Mouse (Mus musculus): ENCODE measurements around the gene Camk2d. TPM values are rescaled to one million over a fixed set of nuclear protein-coding genes. Genes with fewer than 3 reads are reported as not detected.

Gene Camk2d
- polyA plus RNA-seq, 1 experiment from 2014 or later, result 34.9 TPM

- no peaks in the 10 kb centered on the region for H3K9me3 ChIP-seq (ENCODE audit: control insufficient read depth, low read length)
- no peaks in the 10 kb centered on the region for H3K4me1 ChIP-seq (replicated peaks; ENCODE audit: control insufficient read depth, insufficient read depth)
- no peak overlapping the region for H3K4me3 ChIP-seq (ENCODE audit: low read depth, low read length)
- DNase-seq (ENCODE audit: low spot score) (no peak), ATAC-seq (ENCODE audit: low FRiP score, low TSS enrichment) (no peak)
- H3K9ac ChIP-seq (ENCODE audit: low read length), result no peak overlapping the region
- no peaks in the 10 kb centered on the region for H3K27me3 ChIP-seq (ENCODE audit: control insufficient read depth, insufficient read depth, low read length)
- TF ChIP-seq CTCF (IDR thresholded peaks at IDR 0.05; ENCODE audit: low read depth) (no peak), EP300 (optimal IDR thresholded peaks at IDR 0.05) (no peak)
- no peak overlapping the region for H3K27ac ChIP-seq (replicated peaks)
- no peaks in the 10 kb centered on the region for H3K36me3 ChIP-seq (ENCODE audit: control insufficient read depth, insufficient read depth, low read length)
- WGBS, result 73% methylated on average over 4 of the region's 4 CpGs
- no peak overlapping the region for H3K4me2 ChIP-seq (replicated peaks; ENCODE audit: low read depth)
Measured at GRCm38 (mm10) chr3:126627968-126628367, 31.9 kb downstream of the Camk2d start.

- 47% methylated on average over 3 of the region's 3 CpGs for WGBS
- no peak overlapping the region for H3K27ac ChIP-seq (replicated peaks)
- TF ChIP-seq CTCF (IDR thresholded peaks at IDR 0.05; ENCODE audit: low read depth), result no peak
- TF ChIP-seq EP300 (optimal IDR thresholded peaks at IDR 0.05), result no peak
- no peak overlapping the region for H3K4me3 ChIP-seq (ENCODE audit: low read depth, low read length)
- no peaks in the 10 kb centered on the region for H3K36me3 ChIP-seq (ENCODE audit: control insufficient read depth, insufficient read depth, low read length)
- no peak for DNase-seq (ENCODE audit: low spot score)
- no peak overlapping the region for H3K9ac ChIP-seq (ENCODE audit: low read length)
- H3K9me3 ChIP-seq (ENCODE audit: control insufficient read depth, low read length), result no peaks in the 10 kb centered on the region
- no peak overlapping the region for H3K4me2 ChIP-seq (replicated peaks; ENCODE audit: low read depth)
- H3K27me3 ChIP-seq (ENCODE audit: control insufficient read depth, insufficient read depth, low read length), result no peaks in the 10 kb centered on the region
- no peak for ATAC-seq (ENCODE audit: low FRiP score, low TSS enrichment)
- H3K4me1 ChIP-seq (replicated peaks; ENCODE audit: control insufficient read depth, insufficient read depth), result no peaks in the 10 kb centered on the region
Measured at GRCm38 (mm10) chr3:126628380-126628779, 32.3 kb downstream of the Camk2d start.

GRCm38 (mm10) chr3:126629040-126629439 lies 32.9 kb downstream of the Camk2d start:
- H3K4me1 ChIP-seq (replicated peaks; ENCODE audit: control insufficient read depth, insufficient read depth), result no peaks in the 10 kb centered on the region
- no peak overlapping the region for H3K27ac ChIP-seq (replicated peaks)
- no peak for ATAC-seq (ENCODE audit: low FRiP score, low TSS enrichment)
- no peak overlapping the region for H3K4me3 ChIP-seq (ENCODE audit: low read depth, low read length)
- no peak overlapping the region for H3K4me2 ChIP-seq (replicated peaks; ENCODE audit: low read depth)
- no peak overlapping the region for H3K9ac ChIP-seq (ENCODE audit: low read length)
- no peaks in the 10 kb centered on the region for H3K9me3 ChIP-seq (ENCODE audit: control insufficient read depth, low read length)
- DNase-seq (ENCODE audit: low spot score), result no peak
- no peak for TF ChIP-seq CTCF (IDR thresholded peaks at IDR 0.05; ENCODE audit: low read depth)
- no peak for TF ChIP-seq EP300 (optimal IDR thresholded peaks at IDR 0.05)
- no peaks in the 10 kb centered on the region for H3K27me3 ChIP-seq (ENCODE audit: control insufficient read depth, insufficient read depth, low read length)
- 79% methylated on average over 2 of the region's 2 CpGs for WGBS
- no peaks in the 10 kb centered on the region for H3K36me3 ChIP-seq (ENCODE audit: control insufficient read depth, insufficient read depth, low read length)

- Histone ChIP-seq H3K9me3 (ENCODE audit: control insufficient read depth, low read length) (no peaks in the 10 kb centered on the region), H3K4me2 (replicated peaks; ENCODE audit: low read depth) (no peak overlapping the region), H3K36me3 (ENCODE audit: control insufficient read depth, insufficient read depth, low read length) (no peaks in the 10 kb centered on the region), H3K4me1 (replicated peaks; ENCODE audit: control insufficient read depth, insufficient read depth) (no peaks in the 10 kb centered on the region), H3K27me3 (ENCODE audit: control insufficient read depth, insufficient read depth, low read length) (no peaks in the 10 kb centered on the region), H3K4me3 (ENCODE audit: low read depth, low read length) (no peak overlapping the region), H3K27ac (replicated peaks) (no peak overlapping the region), H3K9ac (ENCODE audit: low read length) (no peak overlapping the region)
- WGBS, result 67% methylated on average over 19 of the region's 19 CpGs
- DNase-seq (ENCODE audit: low spot score) (no peak), ATAC-seq (ENCODE audit: low FRiP score, low TSS enrichment) (no peak)
- TF ChIP-seq CTCF (IDR thresholded peaks at IDR 0.05; ENCODE audit: low read depth), result no peak
- no peak for TF ChIP-seq EP300 (optimal IDR thresholded peaks at IDR 0.05)
Measured at GRCm38 (mm10) chr3:126630111-126630869, 34.2 kb downstream of the Camk2d start.

- H3K36me3 ChIP-seq (ENCODE audit: control insufficient read depth, insufficient read depth, low read length), result no peaks in the 10 kb centered on the region
- H3K9me3 ChIP-seq (ENCODE audit: control insufficient read depth, low read length), result no peaks in the 10 kb centered on the region
- no peaks in the 10 kb centered on the region for H3K27me3 ChIP-seq (ENCODE audit: control insufficient read depth, insufficient read depth, low read length)
- no peak overlapping the region for H3K27ac ChIP-seq (replicated peaks)
- no peak overlapping the region for H3K4me2 ChIP-seq (replicated peaks; ENCODE audit: low read depth)
- no peak for TF ChIP-seq CTCF (IDR thresholded peaks at IDR 0.05; ENCODE audit: low read depth)
- TF ChIP-seq EP300 (optimal IDR thresholded peaks at IDR 0.05), result no peak
- no peak for ATAC-seq (ENCODE audit: low FRiP score, low TSS enrichment)
- no peak for DNase-seq (ENCODE audit: low spot score)
- WGBS, result 77% methylated on average over 8 of the region's 8 CpGs
- H3K9ac ChIP-seq (ENCODE audit: low read length), result no peak overlapping the region
- no peaks in the 10 kb centered on the region for H3K4me1 ChIP-seq (replicated peaks; ENCODE audit: control insufficient read depth, insufficient read depth)
- no peak overlapping the region for H3K4me3 ChIP-seq (ENCODE audit: low read depth, low read length)
Measured at GRCm38 (mm10) chr3:126631583-126631982, 35.5 kb downstream of the Camk2d start.

- H3K27me3 ChIP-seq (ENCODE audit: control insufficient read depth, insufficient read depth, low read length), result no peaks in the 10 kb centered on the region
- H3K27ac ChIP-seq (replicated peaks), result no peak overlapping the region
- WGBS, result 84% methylated on average over 7 of the region's 7 CpGs
- TF ChIP-seq CTCF (IDR thresholded peaks at IDR 0.05; ENCODE audit: low read depth) (no peak), EP300 (optimal IDR thresholded peaks at IDR 0.05) (no peak)
- no peaks in the 10 kb centered on the region for H3K4me1 ChIP-seq (replicated peaks; ENCODE audit: control insufficient read depth, insufficient read depth)
- no peaks in the 10 kb centered on the region for H3K9me3 ChIP-seq (ENCODE audit: control insufficient read depth, low read length)
- H3K4me2 ChIP-seq (replicated peaks; ENCODE audit: low read depth), result no peak overlapping the region
- DNase-seq (ENCODE audit: low spot score), result no peak
- no peaks in the 10 kb centered on the region for H3K36me3 ChIP-seq (ENCODE audit: control insufficient read depth, insufficient read depth, low read length)
- ATAC-seq (ENCODE audit: low FRiP score, low TSS enrichment), result no peak
- H3K9ac ChIP-seq (ENCODE audit: low read length), result no peak overlapping the region
- no peak overlapping the region for H3K4me3 ChIP-seq (ENCODE audit: low read depth, low read length)
Measured at GRCm38 (mm10) chr3:126632580-126632979, 36.5 kb downstream of the Camk2d start.

Data from stomach, postnatal 0 days (tissue).